Mouse (Mus musculus): Measurements from ENCODE around the gene Emid1.

DNA sequence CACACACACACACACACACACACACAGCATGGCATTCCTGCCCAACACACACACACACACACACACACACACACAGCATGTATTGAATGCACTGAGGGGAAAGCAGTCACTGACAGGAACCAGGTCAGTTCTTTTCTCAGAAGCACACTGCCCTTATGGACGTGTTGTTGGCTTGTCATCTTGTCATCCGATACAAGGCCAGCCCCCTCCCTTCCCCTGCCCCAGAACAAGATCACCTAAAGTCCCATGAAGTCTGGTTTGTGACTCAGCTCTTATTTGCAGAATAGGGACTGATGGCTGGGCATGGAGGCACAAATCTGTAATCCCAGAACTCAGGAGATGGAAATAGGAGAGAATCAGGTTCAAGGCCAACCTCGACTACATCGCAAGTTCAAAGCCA lies 30.8 kb upstream of the Emid1 start:
- TF ChIP-seq POLR2A (IDR thresholded peaks at IDR 0.05; ENCODE audit: borderline replicate concordance, insufficient read depth, low read length) = no peak
- no peak for TF ChIP-seq CTCF (IDR thresholded peaks at IDR 0.05; ENCODE audit: borderline replicate concordance, insufficient read depth, low read depth, low read length)
